Mouse (Mus musculus) megakaryocyte, adult 5-6 weeks (primary cell): ENCODE measurements at regions not wholly inside any gene's neighbourhood (a gene's known extent, or its start where the extent isn't known, plus 50 kb on each side); places are given as distances from the start of the nearest gene placed in this dataset.

Source experiments
- ATAC-seq: 2 replicates; pipeline ENCODE4 v1.8.0; 2016; ENCODE audit warnings: mild to moderate bottlenecking, inconsistent platforms; ENCODE audit not compliant: poor library complexity, severe bottlenecking

- no peak for ATAC-seq
These were observed 111.2 kb upstream of the Fbxo33 start for GRCm38 (mm10) chr12:59330753-59331152.

GRCm38 (mm10) chr12:59312703-59313102 is 93.2 kb upstream of the Fbxo33 start:
- no peak for ATAC-seq

- ATAC-seq = peak; percentile 69
These were observed 88.4 kb upstream of the Fbxo33 start for GRCm38 (mm10) chr12:59307958-59308357.

GRCm38 (mm10) chr12:59304522-59304921 is 85.0 kb upstream of the Fbxo33 start:
- no peak for ATAC-seq
